Mouse (Mus musculus): ENCODE measurements at regions not wholly inside any gene's neighbourhood (a gene's known extent, or its start where the extent isn't known, plus 50 kb on each side); places are given as distances from the start of the nearest gene placed in this dataset.

DNA sequence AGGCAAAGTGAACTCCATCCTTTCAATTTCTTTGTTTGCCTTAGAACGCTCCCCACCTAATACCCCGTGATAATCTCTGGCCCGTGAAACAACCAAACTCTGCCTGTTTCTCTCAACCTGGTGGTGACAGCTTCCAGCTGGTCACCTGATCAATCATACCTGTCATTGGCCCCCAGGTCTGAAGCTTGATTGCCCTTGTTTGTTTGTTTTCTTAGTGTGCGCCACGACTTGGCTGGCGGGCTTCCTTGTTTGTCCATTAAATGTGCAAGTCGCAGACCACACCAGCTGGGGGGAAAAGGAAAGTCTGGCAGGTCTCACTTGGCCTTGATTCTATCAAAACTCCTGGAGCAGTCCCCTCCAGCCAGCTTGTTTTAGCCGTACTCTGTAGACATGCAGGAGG lies 666.1 kb downstream of the Kcnj2 start:
- no peak for DNase-seq

GRCm38 (mm10) chr11:111735446-111735845 lies 669.5 kb downstream of the Kcnj2 start:
- no peak for DNase-seq

DNA sequence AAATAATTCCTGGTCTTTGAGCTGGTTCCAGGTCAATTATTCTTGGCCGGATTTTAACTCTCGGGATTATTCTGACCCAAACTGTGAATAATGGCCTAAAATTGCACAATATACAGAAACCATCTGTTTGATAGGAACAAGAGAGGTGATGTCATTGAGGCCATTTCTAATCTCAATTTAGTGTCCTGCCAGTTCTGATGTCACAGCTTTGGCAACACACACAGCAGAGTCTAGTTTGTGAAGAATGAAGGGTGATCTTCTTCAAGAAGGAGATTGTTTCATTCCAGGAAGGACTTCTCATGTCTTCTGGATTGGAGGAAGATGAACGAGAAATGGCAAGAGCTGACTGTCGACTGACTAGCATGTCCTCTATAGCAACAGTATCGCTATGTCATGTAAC lies 670.0 kb downstream of the Kcnj2 start:
- DNase-seq = no peak

DNA sequence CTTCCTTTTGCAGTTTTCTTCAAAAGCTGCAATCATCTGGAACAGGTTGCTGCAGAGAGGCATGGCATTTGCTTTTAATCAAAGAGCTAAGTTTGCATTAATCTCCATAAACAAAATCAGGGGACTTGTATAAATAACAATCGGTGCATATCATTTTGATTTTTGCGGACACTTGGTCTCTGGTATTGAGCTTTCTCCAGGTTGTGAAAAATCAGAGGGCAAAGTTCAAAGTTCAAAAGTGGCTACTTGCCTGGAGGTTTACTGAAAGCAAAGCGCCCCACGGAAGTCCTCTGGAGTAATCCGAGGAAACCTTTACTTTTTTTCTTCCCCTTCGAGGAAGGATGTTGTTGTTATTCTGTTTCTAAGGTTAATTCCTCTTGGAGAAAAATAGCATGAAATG lies 677.4 kb downstream of the Kcnj2 start:
- no peak for DNase-seq

DNA sequence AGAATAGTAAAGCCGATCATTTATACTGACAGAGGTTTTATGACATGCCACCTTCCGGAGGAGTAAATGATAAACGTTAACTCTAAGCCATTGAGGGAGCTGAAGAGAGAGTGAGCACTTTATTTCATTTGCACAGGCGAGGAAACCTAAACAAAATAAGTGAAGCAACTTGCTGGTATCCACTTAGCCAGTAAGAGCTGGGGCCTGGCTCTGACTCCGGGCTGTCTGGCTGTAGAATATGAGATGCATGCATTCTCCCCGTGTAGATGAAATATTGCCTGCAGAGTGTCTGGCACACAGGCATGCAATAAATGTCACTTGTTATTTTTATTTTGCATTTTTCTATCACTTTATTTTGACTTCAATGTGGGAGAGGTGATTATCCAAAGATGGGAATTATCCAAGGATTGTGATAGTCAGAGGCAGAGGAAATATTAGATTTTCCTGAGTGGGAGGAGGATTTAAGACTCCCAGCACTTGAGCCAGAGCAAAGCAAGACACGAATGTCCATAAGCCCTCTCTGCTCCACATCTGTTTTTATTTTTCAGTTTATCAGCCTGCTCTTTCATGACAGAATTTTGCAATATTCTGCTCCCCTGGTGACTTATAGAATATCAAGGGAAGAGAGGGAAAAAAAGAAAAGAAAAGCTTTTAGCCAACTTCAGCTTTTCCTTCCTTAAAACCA lies 681.4 kb downstream of the Kcnj2 start:
- DNase-seq = no peak

- no peak for DNase-seq
These were observed 682.0 kb downstream of the Kcnj2 start for GRCm38 (mm10) chr11:111747947-111748322.

DNA sequence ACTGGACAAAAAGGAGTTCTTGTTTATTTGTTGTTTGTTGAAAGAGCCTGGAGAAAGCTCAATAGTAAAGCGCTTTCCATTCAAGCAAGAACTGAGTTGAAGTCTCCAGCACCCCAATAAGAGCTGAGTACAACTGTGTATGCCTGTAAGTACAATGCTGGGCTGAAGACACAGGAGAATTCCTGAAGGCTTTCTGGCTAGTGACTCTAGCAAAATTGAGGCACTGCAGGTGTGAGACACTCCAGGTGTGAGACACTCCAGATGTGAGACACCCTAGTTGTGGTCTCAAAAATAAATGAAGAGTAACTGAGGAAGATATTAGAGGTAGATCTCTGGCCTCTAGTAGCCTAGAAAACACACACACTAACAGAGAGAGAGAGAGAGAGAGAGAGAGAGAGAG lies 682.5 kb downstream of the Kcnj2 start:
- DNase-seq = no peak

DNA sequence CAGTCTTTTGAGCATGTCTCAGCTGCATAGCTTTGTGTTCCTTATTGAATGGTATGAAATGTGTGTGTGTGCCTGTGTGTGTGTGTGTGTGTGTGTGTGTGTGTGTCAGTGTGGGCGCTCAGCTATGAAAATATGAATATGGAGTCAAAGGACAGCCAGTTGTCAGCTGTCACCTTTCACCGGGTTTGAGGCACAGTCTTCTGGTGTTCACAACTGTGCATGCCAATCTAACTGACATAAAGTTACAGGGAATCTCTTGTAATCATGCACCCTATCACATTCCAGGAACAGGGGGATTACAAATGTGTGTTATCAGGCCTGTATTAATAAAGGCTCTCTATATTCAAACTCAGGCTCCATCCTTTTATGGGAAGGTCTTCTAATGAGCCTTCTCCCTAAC lies 688.8 kb downstream of the Kcnj2 start:
- no peak for DNase-seq

DNA sequence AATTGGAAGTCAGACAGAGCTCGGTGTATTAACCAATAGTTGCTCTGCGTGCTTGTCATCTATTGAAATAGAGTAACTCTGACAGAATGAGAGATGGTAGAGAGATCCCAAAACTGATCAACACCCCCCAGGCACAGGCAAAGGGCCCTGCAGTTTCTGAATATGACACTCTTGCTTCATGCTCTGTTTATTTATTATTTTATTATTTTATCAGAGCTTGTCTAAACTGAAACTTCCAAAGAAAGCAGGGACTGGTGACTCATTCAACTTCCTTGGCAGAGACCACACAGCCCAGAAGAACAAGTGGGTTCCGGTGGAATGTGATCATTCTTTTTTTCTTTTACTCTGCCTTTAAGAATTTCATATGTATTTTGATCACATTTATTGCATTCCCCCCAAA lies 697.1 kb downstream of the Kcnj2 start:
- no peak for DNase-seq

DNA sequence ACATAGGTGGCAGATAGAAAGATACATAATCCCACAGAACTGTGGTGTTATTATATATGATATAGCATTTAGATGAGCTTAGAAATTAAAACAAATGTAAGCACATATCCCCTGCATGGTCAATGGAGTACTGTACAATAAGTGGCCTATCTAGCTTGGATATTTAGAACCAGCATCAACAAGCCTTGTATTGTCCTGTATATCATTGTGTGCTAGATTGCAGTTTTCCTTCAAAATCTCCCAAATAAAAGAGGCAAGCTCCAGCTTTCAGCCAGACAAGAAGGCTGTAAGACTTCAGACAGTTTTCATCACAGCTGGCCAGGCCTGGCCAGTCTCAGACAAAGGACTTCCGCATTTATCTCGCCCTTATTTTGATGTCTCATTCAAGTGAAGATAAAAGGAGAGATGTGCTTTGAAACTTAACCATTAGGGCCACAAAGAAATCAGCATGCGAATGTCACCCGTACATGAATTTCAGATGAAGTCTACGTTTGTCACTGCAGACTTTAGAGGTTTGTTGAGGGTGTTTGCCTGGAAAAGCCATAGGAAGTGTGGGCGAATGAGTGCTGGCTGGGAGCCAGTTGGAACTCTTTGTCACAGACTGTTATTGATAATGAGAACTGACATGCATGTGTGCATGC lies 700.5 kb downstream of the Kcnj2 start:
- no peak for DNase-seq

- DNase-seq = no peak
These were observed 701.0 kb downstream of the Kcnj2 start for GRCm38 (mm10) chr11:111767012-111767392.

- DNase-seq = no peak
These were observed 708.2 kb downstream of the Kcnj2 start for GRCm38 (mm10) chr11:111774108-111774679.

GRCm38 (mm10) chr11:111781321-111781720 lies 715.4 kb downstream of the Kcnj2 start:
- DNase-seq = no peak

GRCm38 (mm10) chr11:111791267-111791926 lies 725.4 kb downstream of the Kcnj2 start:
- no peak for DNase-seq

DNA sequence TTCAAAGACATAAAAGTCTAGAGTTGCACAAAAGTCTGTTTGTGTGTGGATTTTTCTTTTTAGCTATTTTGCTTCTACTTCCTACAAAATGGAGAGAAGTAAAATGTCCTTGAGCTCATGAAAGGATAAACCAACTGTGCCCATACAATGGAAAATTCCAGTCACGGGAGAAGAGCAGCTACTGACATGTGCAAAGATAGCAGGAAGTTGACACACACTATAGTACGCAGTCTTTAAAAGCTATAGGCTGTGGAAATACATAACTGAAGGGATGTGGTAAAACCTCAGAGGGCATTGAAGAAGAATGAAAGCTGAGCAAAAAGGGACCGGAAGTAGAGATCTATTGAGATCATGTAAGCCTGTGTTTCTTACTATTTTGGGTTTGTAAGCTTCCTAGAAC lies 735.1 kb downstream of the Kcnj2 start:
- DNase-seq = no peak

DNA sequence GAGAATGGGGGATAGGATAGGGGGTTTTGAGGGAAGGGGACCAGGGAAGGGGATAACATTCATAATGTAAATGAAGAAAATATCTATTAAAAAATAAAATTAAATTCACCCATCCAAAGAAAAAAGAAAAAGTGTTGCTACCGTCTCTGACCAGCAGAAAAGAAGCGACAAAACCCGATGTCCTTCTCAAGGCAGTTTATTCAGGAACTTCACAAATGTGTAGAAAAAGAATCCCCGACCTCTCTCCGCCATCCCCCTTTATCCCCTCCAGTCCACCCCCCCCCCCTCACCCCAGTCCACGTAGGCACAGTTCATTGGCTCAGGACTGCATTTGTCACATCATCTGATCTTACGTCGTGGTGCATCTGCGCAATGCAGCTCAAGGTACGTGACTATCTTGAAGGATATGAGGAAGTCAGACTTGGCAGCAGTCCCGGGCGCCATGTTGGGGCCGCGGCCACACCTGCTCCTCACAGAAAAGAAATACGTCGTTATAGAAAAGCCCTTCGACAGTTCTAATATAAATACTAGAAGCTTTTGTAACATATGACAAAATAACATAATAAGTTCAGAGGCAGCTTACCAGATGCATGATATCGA lies 750.3 kb downstream of the Kcnj2 start:
- no peak for DNase-seq

DNA sequence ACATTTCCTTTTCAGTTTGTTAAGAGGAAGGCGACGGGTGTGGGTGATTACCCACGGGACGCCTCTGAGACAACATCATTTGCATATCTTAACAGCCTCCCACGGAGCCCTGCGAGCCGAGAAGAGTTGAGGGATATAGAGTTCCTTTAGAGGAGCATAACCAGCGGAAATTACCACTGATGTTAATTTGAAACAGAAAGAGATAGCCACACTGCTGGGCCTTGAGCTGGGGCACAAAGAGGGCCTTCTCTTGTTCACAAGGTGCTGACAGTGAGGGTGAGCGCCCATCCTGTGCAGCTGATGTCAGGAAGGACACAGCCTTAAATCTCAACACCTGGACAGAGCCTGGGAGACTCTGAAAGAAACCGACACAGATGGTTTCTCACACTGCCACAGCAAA lies 752.2 kb downstream of the Kcnj2 start:
- peak; percentile 17 for DNase-seq

DNA sequence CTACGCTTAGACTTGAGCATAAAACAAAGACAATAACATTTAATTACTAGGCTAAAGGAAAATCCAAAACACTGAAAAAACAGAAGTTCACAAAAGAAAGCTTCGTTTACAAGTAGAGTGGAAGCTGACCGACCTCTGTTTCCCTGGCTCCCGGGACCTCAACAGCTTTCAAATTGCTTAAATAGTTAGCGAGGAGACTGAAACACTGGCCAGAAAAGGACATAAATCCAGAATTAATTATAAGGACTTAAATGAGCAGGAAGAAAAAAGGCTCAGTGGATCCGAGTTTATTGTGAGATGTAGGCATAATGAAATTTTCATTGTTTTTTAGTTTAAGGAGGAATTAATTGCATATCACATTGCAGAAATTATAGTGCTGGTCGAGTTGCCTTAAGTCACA lies 754.4 kb downstream of the Kcnj2 start:
- no peak for DNase-seq

DNA sequence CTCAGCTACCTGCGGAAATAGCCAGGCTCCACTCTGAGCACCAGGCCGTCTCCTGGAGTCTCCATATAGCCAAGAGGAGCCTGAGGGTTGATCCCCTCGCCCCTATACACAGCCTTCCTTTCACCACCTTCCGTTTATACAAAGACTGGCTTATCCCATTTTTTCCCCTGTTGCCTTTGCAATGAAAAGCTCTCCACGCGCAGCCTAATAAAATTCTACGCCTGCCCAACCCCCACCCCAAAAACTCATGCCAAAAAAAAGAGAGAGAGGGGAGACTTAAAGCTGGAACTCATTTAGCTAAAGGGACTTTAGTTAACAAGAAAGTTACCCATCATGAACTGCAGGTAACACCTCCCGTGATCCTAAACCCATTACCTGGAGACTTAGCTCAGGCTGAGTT lies 762.5 kb downstream of the Kcnj2 start:
- no peak for DNase-seq

DNA sequence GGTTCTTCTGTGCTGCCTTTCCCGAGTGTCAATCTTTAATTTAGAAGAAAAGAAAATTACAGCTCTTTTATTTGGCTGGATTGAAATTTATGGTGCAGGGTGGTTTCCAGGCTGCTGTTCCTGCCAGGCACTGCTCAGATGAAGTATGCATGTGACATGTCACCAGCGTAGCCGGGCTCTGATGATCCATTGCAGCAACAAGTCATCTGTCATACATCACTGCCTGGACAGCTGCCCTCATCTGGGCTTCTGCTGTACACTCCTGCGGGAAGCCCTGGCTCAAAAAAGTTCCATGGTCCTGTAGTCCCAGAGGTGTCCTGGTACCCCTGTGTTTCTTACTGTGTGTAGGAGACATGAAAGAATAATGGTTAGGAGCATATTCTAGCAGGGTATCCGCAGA lies 773.0 kb downstream of the Kcnj2 start:
- no peak for DNase-seq

DNA sequence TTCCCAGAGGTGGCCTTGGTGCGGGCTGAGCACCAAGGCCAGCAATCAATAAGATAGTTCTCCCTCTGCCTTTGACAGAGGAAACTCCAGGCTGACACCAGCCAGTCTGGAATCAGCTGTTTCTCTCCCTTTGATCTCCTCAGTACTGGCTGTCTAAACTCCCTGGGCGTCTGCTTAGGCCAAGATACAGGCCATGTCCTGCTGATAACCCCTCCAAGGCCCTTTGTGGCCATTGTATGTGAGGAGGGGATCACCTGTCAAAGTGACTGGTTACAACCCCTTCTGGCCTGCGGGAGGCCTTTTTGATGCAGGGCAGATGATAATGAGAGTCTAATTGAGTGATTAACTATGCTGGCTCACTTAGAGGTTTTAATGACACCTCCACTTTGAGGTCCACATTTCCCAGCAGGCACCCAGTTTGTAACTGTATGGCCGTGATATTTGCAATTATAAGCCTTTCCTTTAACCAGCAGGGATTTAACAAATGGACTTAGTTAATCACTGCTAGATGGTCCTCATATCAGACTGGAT lies 777.8 kb downstream of the Kcnj2 start:
- DNase-seq = no peak

DNA sequence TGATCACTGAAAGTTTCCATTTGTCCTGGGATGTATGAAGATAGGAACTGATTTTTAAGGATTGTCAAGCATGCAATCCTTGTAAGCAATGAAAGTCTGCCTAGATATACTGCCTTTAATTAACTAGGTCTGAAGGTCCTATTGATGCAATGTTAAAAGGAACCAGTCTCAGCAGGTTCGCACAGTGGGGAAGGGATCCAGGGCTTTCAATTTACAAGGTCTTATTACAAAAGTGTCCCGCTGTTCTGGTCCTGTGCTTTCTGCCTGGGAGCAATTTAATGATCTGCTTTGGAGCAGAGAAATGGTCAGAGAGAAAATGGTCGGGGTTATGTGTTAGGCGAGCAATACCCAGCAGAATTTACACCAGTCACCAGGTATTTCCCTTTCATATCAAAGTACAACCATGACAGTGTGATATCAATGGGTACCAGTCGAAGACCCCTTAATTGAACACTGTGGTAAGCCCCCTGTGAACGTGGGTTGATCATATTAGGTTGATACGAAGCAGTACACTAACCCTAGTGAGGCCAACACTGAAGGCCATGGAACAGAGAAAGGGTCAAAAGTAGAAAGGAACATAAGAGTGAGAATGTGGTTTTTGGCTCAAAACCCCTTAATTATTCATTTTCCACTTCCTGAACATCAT lies 778.5 kb downstream of the Kcnj2 start:
- DNase-seq = no peak

GRCm38 (mm10) chr11:111857288-111857687 lies 791.3 kb downstream of the Kcnj2 start:
- no peak for DNase-seq
